Mouse (Mus musculus) CH12F3 (cell line): ENCODE results near the gene Clec1a.
"Not testable (repeated sequence)": the region's sequence is repeated elsewhere in the genome, so short reads cannot be mapped to it uniquely, and the experiment has no call there.

ENCODE experiments used
- in situ Hi-C: fragments of 300-500 bp; cut with MboI; formaldehyde crosslinking; loops from 2 replicates; pipeline ENCODE4 v1.14.3; 2020; ENCODE audit warnings: low sequenced_read_pairs

Clec1a gene

GRCm38 (mm10) chr6:129451411-129452039, at the start of gene Clec1a:
Clec1a (minus strand) TSS chr6:129452000.
- in situ Hi-C loops: no loop called here

DNA sequence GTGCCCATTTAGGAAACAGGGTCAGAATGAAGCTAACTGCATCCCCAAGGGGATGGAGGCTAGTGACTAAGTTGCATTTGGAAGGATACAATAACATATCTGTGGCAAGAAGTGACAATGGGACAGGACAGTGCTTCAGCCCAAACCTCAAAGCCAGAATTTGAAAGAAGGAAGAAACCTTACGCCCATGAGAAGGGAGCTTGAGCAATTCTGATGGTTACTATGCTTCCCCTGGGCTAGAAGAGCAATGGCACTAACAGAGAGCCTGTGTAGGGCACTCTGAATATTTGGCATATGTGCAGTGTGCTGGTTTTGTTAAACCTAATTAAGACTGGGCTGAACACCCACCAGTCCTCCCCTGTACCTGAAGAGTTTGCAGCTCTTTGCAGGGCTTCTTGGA, 47.7 kb upstream of the Clec1a start:
- in situ Hi-C loops: not testable (repeated sequence)

GRCm38 (mm10) chr6:129497345-129498218, 45.8 kb upstream of the Clec1a start:
- in situ Hi-C loops: no loop called here

DNA sequence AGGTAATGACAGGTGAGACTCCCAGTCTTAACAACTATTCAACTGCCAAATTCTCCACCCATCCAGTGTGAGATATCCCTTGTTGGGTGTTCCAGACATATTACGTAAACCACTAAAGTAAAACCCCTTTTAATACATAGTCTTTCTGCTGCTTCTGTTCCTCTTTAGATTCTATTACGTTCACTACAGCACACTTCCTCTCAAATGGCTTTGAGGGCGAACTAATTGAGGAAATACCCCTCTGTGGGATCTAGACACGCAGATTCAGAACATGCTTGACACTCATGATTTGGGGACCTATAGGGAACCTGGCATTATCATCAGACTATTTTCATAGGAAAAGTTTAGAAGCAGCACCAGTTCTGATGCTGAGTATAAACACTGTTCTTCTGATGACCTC, 43.1 kb upstream of the Clec1a start:
- in situ Hi-C loops: no loop called here

- in situ Hi-C loops: no loop called here
Measured at GRCm38 (mm10) chr6:129480089-129480958, 28.5 kb upstream of the Clec1a start.

DNA sequence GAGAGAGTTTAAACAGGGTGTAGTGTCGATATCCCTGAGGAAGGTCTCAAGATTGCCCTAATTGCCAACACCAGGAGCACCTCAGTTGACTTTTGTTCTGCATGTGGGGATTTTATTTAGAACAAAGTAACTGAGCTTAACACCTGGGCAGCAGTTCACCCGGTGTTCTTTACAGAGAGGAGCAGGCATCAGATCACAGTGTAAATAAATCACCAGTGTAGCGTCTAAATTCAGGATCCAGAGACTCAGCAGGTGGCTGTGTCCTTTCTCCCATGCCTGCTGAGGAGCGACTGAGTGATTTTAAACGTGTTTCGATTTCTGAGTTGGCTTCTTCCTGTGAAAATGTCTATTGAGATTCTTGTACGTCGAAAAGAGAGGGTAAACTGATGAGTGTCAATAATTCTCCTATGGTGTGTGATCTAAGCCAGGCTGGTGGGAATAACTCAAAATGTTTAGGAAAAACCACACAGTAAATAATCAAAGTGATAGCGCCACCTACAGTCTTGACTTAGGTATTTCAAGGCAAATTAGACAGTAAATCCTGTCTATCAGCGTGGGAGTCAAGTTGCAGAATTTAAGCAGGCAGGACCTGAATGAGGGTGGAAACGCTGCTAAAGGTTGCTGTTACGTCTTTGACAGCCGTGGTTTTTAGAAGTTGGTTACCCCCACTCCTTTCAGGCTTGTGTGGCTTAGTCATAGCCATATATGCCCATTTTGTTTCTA, 24.8 kb upstream of the Clec1a start:
- in situ Hi-C loops: no loop called here

DNA sequence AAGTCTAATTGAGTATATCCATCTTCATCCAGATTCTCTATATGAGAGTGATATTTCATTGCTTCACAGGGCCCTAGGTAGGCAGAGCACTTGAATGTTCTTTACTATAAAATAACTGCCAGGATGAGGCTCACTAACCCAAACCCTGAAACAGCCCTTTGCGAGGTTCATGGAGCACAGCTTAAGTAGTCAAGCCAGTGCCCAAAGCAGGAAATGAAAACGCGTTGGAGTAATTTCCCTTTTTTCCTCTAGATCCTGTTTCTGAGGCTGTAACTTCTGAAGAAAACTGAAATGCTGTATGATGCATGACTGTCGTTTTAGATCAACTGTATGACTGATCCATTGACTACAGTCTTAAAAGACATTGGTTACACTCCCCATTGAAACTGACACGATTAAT, 20.8 kb upstream of the Clec1a start:
- in situ Hi-C loops: no loop called here

- in situ Hi-C loops: no loop called here
Measured at GRCm38 (mm10) chr6:129471386-129471785, 19.6 kb upstream of the Clec1a start.

DNA sequence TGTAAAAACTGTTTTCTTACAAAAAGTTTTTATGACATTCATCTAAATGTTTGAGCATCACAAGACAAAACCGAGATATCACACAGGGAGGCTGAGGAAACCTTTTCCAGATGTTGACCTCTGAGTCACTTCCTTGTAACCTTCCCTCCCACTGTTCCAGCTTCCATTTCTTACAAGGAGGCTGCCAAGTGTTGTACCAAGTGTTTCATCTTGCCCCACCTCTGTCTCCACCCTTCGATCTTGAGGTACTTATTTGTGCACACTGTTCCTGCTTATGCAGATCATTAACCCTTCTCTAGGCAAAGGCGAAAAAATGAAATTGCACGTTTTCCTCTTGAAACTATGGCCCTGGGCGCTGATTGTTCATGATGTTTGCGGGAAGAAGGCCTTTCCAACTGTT, 2.1 kb downstream of the Clec1a start:
- in situ Hi-C loops: no loop called here

- in situ Hi-C loops: no loop called here
Measured at GRCm38 (mm10) chr6:129438033-129438432, 13.8 kb downstream of the Clec1a start.

DNA sequence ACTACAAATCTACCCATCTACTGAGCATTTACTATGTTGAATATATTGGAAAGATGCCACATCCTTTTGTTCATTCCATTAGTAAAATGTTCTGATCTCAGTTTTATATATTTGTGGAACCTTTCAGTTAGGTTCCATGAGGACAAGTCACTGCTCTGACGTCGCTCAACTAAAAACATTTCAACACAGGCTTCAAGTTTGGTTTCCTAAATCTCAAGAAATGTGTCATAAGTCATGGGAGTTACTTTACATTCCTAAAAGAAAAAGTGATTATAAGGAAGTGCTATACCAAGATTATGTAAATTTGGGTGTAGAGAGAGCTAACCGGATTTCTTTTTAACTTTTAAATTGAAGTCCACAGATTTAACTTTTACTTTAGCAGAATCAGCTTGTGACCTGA, 15.8 kb downstream of the Clec1a start:
- in situ Hi-C loops: no loop called here

DNA sequence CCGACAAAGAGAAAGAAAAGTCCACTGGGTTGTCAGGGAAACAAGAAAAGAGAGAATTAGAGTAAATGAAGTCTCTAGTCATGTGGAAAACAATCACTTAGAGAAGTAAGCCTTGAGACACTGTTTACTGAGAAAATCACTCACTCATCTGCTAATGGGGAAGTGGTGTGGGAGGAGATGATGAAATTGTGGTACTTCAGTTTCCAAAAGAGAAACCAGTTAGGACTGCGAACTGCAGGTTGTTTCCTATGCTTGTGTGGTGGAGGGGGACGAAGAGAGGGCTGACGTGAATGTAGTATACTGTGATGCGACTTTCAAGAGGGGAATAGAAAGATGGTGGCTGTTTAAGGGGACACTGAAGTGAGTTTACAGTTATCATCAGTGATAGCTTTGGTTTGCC, 17.6 kb downstream of the Clec1a start:
- in situ Hi-C loops: no loop called here

- in situ Hi-C loops: no loop called here
Measured at GRCm38 (mm10) chr6:129427281-129427680, 24.5 kb downstream of the Clec1a start.

DNA sequence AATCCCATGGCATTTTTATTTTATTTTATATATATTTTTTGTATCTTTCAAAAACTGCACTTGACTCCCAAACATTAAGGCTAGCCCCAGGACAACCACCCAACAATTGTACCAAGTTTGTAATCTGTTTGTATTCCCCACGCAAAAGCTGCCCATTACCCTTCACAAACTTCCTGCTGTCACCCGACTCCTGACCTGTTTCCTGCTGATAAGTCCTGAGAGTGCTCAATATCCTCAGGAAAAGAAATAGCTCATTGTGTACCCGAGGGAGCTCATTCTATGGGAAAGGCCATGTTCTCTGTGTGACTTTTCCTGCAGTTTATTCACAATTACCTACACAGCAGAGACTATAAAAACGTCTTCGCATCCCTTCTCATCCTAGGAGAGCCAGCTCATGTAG, 26.0 kb downstream of the Clec1a start:
- in situ Hi-C loops: no loop called here

GRCm38 (mm10) chr6:129425217-129425616, 26.6 kb downstream of the Clec1a start:
- in situ Hi-C loops: no loop called here

- in situ Hi-C loops: no loop called here
Measured at GRCm38 (mm10) chr6:129423734-129424072, 28.1 kb downstream of the Clec1a start.

GRCm38 (mm10) chr6:129423040-129423733, 28.6 kb downstream of the Clec1a start:
- in situ Hi-C loops: no loop called here

DNA sequence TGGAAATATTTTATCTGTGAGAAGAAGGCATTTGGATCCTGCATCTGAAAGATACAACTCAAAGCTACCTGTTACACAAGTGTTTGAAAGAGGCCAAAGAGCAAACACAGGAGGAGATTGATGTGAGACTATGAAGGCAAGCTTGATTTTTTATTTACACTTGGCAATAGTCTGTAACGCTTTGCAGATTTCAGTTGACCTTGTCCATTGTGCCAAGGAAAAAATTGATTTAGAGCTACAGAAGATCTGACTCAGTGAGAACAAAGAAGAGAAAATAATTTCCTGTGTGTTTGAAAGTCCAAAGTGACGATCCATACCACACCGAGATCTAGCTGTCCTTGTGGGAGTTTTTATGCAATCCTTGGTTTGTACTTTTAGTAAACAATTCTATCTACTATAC, 29.5 kb downstream of the Clec1a start:
- in situ Hi-C loops: no loop called here

DNA sequence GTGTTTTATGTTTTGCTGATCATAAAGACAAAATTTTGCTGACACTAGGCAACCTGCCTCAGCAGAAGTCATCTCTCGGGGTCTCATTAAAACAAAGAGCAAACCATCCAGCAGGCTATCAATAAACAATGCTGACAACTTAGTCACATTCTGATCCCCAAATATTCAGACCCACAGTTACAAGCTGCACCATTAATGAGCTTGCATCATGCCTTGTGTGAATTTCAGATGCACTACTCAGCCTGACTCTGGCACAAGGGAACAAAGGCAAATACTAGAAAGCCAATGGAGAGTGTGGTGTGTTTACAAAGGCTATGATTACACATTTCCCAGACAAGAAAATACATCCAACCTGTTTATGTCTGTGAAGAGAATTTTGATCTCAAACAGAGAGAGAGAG, 37.6 kb downstream of the Clec1a start:
- in situ Hi-C loops: no loop called here

- in situ Hi-C loops: no loop called here
Measured at GRCm38 (mm10) chr6:129408562-129408961, 43.2 kb downstream of the Clec1a start, which contains the start of gene Clec9a. Clec9a (plus strand) TSS chr6:129408862.
